Mouse (Mus musculus): ENCODE measurements around the gene Zdhhc4. TPM values are rescaled to one million over a fixed set of nuclear protein-coding genes. Genes with fewer than 3 reads are reported as not detected.
A peak's percentile ranks its signal among the peaks of the same experiment; 100 is the strongest.

Gene Zdhhc4
- polyA plus RNA-seq (2015; fragmentation: Nextera tagmentation; extraction: Ambion mirVana) = 68.4 and 78.9 TPM in 2 replicates

- H3K4me1 ChIP-seq = peaks cover 21% of the 10 kb centered on the region
- H3K9ac ChIP-seq = peak within 1 kb of the TSS; percentile 93
- peak within 1 kb of the TSS; percentile 86 for H3K4me2 ChIP-seq
- no peaks in the 10 kb centered on the region for H3K27me3 ChIP-seq
- H3K27ac ChIP-seq = peak within 1 kb of the TSS; percentile 59
- no peaks in the 10 kb centered on the region for H3K9me3 ChIP-seq (replicated peaks)
- H3K4me3 ChIP-seq = peak within 1 kb of the TSS; percentile 86
- H3K36me3 ChIP-seq (ENCODE audit: poor library complexity, severe bottlenecking) = peaks cover 32% of the 10 kb centered on the region
- ATAC-seq = peak; percentile 87
- 1% methylated on average over 56 of the region's 57 CpGs for WGBS
Measured at GRCm38 (mm10) chr5:143328690-143329495, at the start of gene Zdhhc4. Gene Zdhhc4 (minus strand): TSS chr5:143329256.

GRCm38 (mm10) chr5:143376156-143376555 lies 47.1 kb upstream of the Zdhhc4 start:
- no peak overlapping the region for H3K27ac ChIP-seq
- H3K27me3 ChIP-seq = peaks cover 48% of the 10 kb centered on the region
- 88% methylated on average over 4 of the region's 4 CpGs for whole genome bisulfite sequencing
- H3K4me1 ChIP-seq = peaks cover 8% of the 10 kb centered on the region
- H3K9ac ChIP-seq = no peak overlapping the region
- H3K9me3 ChIP-seq (replicated peaks) = peaks cover 3% of the 10 kb centered on the region; the same call in 1 of the 2 replicates
- no peak overlapping the region for H3K4me3 ChIP-seq
- H3K4me2 ChIP-seq = no peak overlapping the region
- ATAC-seq = no peak
- no peaks in the 10 kb centered on the region for H3K36me3 ChIP-seq (ENCODE audit: poor library complexity, severe bottlenecking)

- Histone ChIP-seq H3K27me3 (peaks cover 57% of the 10 kb centered on the region), H3K36me3 (ENCODE audit: poor library complexity, severe bottlenecking) (no peaks in the 10 kb centered on the region), H3K9me3 (replicated peaks) (peaks cover 3% of the 10 kb centered on the region; the same call in 1 of the 2 replicates), H3K9ac (no peak overlapping the region), H3K4me1 (peaks cover 17% of the 10 kb centered on the region), H3K4me2 (peak overlapping the region; percentile 33), H3K27ac (no peak overlapping the region), H3K4me3 (no peak overlapping the region; the same call in 1 of the 2 replicates)
- whole genome bisulfite sequencing = 7% methylated on average over 21 of the region's 21 CpGs
- no peak for ATAC-seq
Measured at GRCm38 (mm10) chr5:143375242-143375641, 46.2 kb upstream of the Zdhhc4 start.

DNA sequence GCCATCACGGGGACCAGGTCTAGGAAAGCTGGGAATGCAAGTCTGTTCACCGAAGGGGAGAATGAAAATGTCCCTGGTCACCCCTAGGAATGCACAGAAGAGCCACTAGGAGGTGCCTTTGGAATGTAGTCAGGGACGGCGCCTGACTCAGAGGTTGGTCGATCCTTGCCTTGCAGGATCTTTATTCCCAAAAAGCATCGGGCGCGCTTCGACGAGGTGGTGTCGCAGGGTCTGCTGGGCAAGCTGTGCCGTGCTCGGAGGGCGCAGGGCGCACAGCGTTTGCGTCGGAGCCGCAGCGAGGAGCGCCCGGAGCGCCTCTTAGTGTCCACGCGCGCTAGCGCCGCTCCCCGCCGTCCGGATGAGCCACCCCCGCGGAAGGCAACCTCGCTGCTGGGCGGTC lies 43.8 kb upstream of the Zdhhc4 start:
- WGBS = 2% methylated on average over 35 of the region's 35 CpGs
- Histone ChIP-seq H3K9me3 (replicated peaks) (peaks cover 3% of the 10 kb centered on the region; the same call in 1 of the 2 replicates), H3K9ac (peak overlapping the region; percentile 51), H3K4me3 (peak overlapping the region; percentile 35), H3K27ac (no peak overlapping the region), H3K4me1 (peaks cover 24% of the 10 kb centered on the region), H3K4me2 (peak overlapping the region; percentile 60), H3K27me3 (peaks cover 82% of the 10 kb centered on the region), H3K36me3 (ENCODE audit: poor library complexity, severe bottlenecking) (no peaks in the 10 kb centered on the region)
- no peak for ATAC-seq

- H3K4me3 ChIP-seq = no peak overlapping the region
- no peak overlapping the region for H3K9ac ChIP-seq
- H3K4me1 ChIP-seq = peaks cover 24% of the 10 kb centered on the region
- no peak for ATAC-seq
- H3K27me3 ChIP-seq = peaks cover 90% of the 10 kb centered on the region
- no peak overlapping the region for H3K4me2 ChIP-seq
- 44% methylated on average over 4 of the region's 4 CpGs for WGBS
- no peaks in the 10 kb centered on the region for H3K36me3 ChIP-seq (ENCODE audit: poor library complexity, severe bottlenecking)
- peaks cover under 1% of the 10 kb centered on the region; the same call in 1 of the 2 replicates for H3K9me3 ChIP-seq (replicated peaks)
- no peak overlapping the region for H3K27ac ChIP-seq
Measured at GRCm38 (mm10) chr5:143371146-143371510, 42.1 kb upstream of the Zdhhc4 start.

- Histone ChIP-seq H3K4me3 (peak overlapping the region; percentile 31), H3K4me1 (peaks cover 24% of the 10 kb centered on the region), H3K9ac (no peak overlapping the region), H3K27me3 (peaks cover 94% of the 10 kb centered on the region), H3K27ac (no peak overlapping the region), H3K9me3 (replicated peaks) (no peaks in the 10 kb centered on the region), H3K4me2 (peak overlapping the region; percentile 58), H3K36me3 (ENCODE audit: poor library complexity, severe bottlenecking) (no peaks in the 10 kb centered on the region)
- 25% methylated on average over 17 of the region's 17 CpGs for WGBS
- no peak for ATAC-seq
Measured at GRCm38 (mm10) chr5:143370416-143371145, 41.5 kb upstream of the Zdhhc4 start.

DNA sequence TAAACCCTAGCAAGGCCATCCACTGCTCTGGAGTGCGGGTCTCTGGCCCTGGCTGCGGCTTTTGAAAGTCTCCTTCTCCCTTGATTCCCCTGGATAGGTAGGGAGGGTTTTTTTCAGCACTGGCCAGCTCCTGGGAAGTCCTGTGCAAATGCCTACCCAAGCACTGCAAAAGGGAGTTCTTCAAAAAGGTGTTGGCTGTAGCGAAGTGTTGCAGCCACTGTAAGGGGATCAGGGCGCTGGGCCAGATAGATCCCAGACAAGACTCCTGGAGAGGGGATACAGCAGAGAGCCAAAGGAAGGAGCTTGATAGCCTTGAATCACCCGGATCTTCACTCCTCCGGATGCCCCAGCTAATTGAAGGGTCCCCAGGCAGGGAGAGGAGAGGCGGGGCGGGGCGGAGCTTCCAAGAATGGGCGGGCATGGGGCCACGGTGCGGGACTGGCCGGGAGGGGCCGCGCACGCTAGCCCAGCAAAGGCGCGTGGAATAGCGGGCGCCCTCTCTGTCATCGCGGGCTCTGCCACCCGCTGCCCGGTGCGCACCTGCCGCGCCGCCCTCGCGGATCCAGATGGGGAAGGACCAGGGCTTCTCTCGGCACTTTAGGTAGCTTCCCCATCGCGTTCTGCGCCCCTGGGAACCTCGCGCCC lies 40.7 kb upstream of the Zdhhc4 start:
- H3K9me3 ChIP-seq (replicated peaks) = no peaks in the 10 kb centered on the region
- H3K4me1 ChIP-seq = peaks cover 25% of the 10 kb centered on the region
- no peak for ATAC-seq
- no peak overlapping the region for H3K27ac ChIP-seq
- H3K36me3 ChIP-seq (ENCODE audit: poor library complexity, severe bottlenecking) = no peaks in the 10 kb centered on the region
- under 1% methylated on average over 31 of the region's 36 CpGs for WGBS
- H3K27me3 ChIP-seq = peaks cover 94% of the 10 kb centered on the region
- H3K4me2 ChIP-seq = peak overlapping the region; percentile 58
- H3K4me3 ChIP-seq = peak overlapping the region; percentile 31
- H3K9ac ChIP-seq = peak overlapping the region; percentile 14; the same call in 1 of the 2 replicates

DNA sequence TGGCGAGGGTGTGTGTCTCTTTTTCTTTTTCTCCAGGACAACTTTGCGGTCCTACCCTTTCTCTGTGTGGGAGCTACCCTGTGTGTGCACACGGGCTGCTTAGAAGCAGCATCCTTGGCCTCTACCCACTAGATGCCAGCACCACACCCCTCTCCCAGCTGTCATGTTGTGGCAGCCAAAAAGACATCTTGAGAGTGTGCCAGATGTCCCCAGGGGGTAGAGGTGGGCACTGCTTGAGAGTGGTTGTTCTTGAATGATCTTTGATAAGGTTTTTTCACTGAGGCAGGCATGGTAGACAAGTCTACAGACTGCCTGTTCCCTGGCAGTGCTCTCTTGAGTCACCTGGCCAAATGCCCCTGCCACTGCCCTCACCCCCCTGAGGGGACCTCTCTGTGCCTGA lies 38.9 kb upstream of the Zdhhc4 start:
- no peak for ATAC-seq
- H3K4me2 ChIP-seq = no peak overlapping the region
- H3K9ac ChIP-seq = no peak overlapping the region
- no peaks in the 10 kb centered on the region for H3K9me3 ChIP-seq (replicated peaks)
- WGBS = 73% methylated on average over 3 of the region's 3 CpGs
- no peak overlapping the region for H3K4me3 ChIP-seq
- H3K36me3 ChIP-seq (ENCODE audit: poor library complexity, severe bottlenecking) = no peaks in the 10 kb centered on the region
- peaks cover 87% of the 10 kb centered on the region for H3K27me3 ChIP-seq
- H3K4me1 ChIP-seq = peaks cover 36% of the 10 kb centered on the region
- H3K27ac ChIP-seq = no peak overlapping the region

DNA sequence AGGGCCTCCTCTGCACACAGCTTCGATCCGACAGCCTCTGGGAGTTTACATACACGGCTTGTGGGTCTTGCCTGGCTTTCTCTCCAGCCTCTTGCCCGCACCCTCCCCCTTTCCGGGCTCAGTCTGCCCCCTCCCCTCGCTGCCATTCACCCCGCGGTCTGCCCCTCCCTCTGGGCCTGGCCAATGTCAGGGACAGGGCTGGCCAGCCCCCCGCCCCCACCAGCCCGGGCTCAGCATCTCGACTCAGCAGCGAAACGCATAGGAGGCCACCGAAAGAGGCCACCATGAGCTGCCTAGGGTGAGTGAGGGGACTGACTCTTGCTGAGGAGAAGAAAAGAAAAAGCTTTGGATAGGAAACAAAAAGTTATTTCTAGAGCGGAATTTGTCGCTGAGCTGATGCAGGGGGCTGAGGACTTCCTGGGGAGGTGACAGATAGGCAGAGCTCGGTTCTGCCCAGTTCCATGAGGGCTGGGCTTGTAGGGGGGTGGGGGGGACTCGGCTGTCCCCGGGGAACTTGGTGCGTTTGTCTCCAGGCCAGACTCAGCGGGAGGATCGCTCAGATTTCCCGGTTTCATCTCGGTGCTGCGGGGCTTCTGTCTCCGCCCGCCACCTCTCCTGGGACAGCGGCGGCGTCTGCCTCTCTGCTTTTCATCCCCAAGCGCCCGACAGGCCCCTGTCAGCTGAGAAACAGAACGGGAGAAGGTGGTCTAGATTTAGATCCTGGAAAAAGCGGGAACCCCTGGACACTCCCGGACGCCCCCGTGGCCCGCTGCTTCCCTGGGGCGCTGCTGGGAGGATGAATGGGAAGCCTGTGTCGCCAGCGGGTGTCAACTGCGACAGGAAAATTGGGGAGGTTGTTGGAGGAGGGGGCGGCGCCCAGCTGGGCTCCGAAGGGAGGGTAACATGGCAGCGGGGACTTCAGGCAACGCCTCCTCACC lies 34.9 kb upstream of the Zdhhc4 start:
- Histone ChIP-seq H3K9me3 (replicated peaks) (no peaks in the 10 kb centered on the region), H3K27me3 (peaks cover 53% of the 10 kb centered on the region), H3K9ac (peak overlapping the region; percentile 71), H3K27ac (no peak overlapping the region), H3K4me3 (peak overlapping the region; percentile 50), H3K4me2 (peak overlapping the region; percentile 90), H3K4me1 (peaks cover 21% of the 10 kb centered on the region), H3K36me3 (ENCODE audit: poor library complexity, severe bottlenecking) (no peaks in the 10 kb centered on the region)
- WGBS = under 1% methylated on average over 47 of the region's 47 CpGs
- ATAC-seq = peak; percentile 57

DNA sequence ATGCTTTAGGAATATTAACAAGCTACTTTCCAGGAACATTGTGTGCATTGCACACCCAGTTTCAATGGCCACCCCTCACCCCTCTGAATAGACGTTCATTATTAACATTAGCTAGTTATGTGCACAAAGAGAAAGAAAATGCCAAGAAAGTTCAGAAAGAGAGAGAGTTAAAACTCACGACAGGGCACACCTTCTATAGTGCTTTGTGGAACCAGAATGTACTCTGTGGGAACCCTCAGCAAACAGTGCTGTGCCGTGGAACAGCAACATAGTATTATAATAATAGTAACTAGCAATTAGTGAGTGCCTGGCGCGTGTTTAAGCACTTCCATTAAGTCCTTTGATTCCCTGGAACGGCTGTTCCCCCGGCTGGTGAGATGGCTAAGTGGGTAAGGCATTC lies 32.4 kb upstream of the Zdhhc4 start:
- WGBS = 8% methylated on average over 7 of the region's 7 CpGs
- peaks cover 52% of the 10 kb centered on the region for H3K27me3 ChIP-seq

GRCm38 (mm10) chr5:143360000-143360399 lies 30.9 kb upstream of the Zdhhc4 start:
- H3K9ac ChIP-seq = no peak overlapping the region
- ATAC-seq = no peak
- no peaks in the 10 kb centered on the region for H3K36me3 ChIP-seq (ENCODE audit: poor library complexity, severe bottlenecking)
- no peak overlapping the region for H3K4me3 ChIP-seq
- H3K4me2 ChIP-seq = no peak overlapping the region
- H3K9me3 ChIP-seq (replicated peaks) = no peaks in the 10 kb centered on the region
- WGBS = 56% methylated on average over 5 of the region's 5 CpGs
- peaks cover 33% of the 10 kb centered on the region for H3K4me1 ChIP-seq
- peaks cover 47% of the 10 kb centered on the region for H3K27me3 ChIP-seq
- no peak overlapping the region for H3K27ac ChIP-seq

More for the DNA sequence above, 32.4 kb upstream of the Zdhhc4 start:
- Histone ChIP-seq H3K36me3 (ENCODE audit: poor library complexity, severe bottlenecking) (no peaks in the 10 kb centered on the region), H3K4me2 (no peak overlapping the region), H3K9me3 (replicated peaks) (no peaks in the 10 kb centered on the region), H3K27ac (no peak overlapping the region), H3K4me1 (peaks cover 33% of the 10 kb centered on the region), H3K4me3 (no peak overlapping the region), H3K9ac (no peak overlapping the region)
- ATAC-seq = peak; percentile 50; the same call in 1 of the 2 replicates
